Mouse (Mus musculus) testis, adult 2 months (tissue): ENCODE results near the gene Necab3.

Source experiments
- CTCF ChIP-seq: fragments of 200-500 bp; IDR thresholded peaks from 2 replicates; pipeline ENCODE4 v1.5.1; 2012; ENCODE audit warnings: low read depth, mild to moderate bottlenecking, inconsistent platforms, low read length, moderate library complexity; ENCODE audit not compliant: control insufficient read depth, insufficient read depth, insufficient replicate concordance
- POLR2A ChIP-seq: fragments of 200-500 bp; IDR thresholded peaks from 2 replicates; pipeline ENCODE4 v1.6.1; 2012; ENCODE audit warnings: low read depth, mild to moderate bottlenecking, inconsistent platforms, low read length, moderate library complexity; ENCODE audit not compliant: control insufficient read depth

- TF ChIP-seq CTCF (peak; percentile 54; the same call in 1 of the 2 replicates), POLR2A (no peak)
These were observed 27.7 kb upstream of the Necab3 start for GRCm38 (mm10) chr2:154586405-154586804.
